Mouse (Mus musculus): Measurements from ENCODE around the gene Kmt2b.

The Kmt2b gene

GRCm38 (mm10) chr7:30599933-30600353 lies 11.4 kb upstream of the Kmt2b start:
- DNase-seq = peak; percentile 96

GRCm38 (mm10) chr7:30598786-30599185 lies 10.3 kb upstream of the Kmt2b start, which contains the start of gene Zbtb32:
Gene Zbtb32, minus strand, starts transcription at chr7:30598909.
- no peak for DNase-seq

- DNase-seq = no peak
Measured at GRCm38 (mm10) chr7:30596811-30597210, 8.3 kb upstream of the Kmt2b start.

DNA sequence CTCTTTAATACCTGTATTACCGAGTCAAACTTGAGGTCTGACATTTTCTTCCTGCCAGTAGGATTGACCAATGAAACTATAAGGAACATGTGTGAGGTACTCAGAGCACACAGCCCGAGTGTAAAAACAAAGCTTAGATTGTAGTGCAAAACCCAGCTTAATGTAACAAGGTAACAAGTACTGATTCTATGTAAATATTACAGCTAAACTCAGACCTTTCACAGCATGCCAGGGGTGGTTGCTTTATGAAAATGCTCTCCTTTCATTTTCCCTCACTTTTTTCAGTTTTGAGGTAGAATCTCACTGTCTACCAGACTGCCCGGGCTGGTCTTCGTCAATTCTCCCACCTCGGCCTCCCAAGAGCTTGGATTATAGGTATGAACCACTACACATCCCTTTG lies 7.6 kb upstream of the Kmt2b start:
- no peak for DNase-seq

GRCm38 (mm10) chr7:30594510-30595024 lies 6.0 kb upstream of the Kmt2b start:
- no peak for DNase-seq

DNA sequence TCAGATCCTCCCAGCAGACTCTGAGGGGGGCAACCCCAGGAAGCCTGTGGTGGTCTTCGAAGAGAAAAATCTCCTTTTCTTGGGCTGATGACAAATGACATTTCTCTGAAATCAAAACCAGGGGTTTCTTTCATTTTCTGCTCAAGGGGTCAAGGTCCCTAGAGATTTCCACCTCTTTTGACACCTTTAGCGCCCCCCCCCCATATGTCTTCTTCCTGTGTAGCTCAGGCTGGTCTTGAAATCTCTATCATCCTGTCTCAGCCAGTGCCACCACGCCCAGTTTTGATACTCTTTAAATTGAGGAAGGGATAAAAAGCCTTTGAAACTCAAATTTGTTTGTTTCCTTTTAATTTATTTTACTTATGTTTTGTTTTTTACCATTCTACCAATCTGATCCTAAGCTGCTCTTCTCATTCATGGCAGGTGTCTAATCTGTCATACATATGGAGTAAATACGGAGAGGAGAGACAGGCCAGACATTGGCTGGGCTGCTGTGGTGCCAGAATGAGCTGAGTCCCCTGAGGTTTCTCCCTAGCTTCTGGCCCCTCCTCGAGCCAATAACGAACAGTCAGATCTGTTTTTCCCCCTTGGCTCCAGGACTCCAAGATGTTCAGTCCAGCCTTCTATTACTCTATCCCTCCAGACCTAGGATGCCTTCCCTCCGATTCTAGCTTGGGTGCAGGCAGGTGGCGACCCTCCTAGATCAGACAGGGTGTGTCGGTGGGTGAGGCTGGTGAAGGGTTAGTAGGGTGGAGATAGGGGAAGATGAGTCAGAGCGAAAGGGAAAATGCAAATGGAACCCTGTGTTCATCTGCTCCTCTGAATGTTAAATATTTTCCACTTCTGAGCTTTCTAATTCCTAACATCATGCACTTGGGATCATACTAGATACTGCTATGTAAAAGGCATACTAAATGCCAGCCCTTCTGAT lies 5.3 kb upstream of the Kmt2b start:
- no peak for DNase-seq

DNA sequence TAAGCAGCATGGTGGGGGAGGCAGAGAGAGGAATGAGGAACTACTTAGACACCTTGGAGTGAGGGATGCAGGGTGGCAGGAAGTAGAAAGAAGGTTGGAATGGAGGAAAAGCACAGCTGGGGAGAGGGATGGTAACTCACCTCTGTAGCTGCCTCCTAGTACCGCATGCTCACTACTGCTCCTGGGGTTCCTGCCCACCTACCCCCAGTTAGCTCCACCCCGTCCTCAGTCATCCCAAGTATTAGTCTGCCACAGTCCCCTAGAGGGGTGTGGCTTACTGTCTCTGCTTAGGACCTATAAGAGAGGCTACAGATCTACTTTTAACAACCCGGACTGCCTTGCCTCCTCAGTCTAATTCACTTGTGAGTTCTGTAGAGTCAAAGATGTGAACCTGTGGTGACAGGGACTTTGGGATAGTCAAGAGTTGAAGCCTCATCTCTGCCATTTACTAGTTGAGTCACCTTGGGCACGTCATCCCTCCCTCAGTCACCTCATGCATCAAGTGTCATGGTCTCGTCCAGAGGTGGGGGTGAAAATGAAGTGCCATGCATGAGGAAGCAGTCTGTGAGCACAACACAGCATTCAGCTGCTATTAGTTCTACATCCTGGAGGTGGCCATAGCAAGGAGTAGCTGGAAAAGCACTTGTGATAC lies 4.4 kb upstream of the Kmt2b start:
- no peak for DNase-seq

DNA sequence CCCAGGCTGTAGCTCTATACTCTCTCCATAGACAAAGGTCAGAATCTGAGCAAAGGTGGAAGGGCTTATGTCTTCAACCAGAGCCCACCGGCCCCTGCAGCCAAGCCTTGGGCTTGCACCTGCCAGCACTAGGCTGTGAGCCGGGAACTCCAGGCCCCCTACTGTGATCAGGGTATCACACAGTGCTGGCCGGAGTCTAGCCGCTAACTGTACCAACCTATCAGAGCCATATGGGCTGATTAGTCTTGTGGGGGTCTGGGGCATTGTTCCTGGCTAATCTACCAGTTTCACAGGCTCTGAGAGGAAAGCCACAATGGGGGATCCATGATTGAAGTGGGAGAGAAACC lies 3.1 kb upstream of the Kmt2b start:
- DNase-seq = peak; percentile 53

DNA sequence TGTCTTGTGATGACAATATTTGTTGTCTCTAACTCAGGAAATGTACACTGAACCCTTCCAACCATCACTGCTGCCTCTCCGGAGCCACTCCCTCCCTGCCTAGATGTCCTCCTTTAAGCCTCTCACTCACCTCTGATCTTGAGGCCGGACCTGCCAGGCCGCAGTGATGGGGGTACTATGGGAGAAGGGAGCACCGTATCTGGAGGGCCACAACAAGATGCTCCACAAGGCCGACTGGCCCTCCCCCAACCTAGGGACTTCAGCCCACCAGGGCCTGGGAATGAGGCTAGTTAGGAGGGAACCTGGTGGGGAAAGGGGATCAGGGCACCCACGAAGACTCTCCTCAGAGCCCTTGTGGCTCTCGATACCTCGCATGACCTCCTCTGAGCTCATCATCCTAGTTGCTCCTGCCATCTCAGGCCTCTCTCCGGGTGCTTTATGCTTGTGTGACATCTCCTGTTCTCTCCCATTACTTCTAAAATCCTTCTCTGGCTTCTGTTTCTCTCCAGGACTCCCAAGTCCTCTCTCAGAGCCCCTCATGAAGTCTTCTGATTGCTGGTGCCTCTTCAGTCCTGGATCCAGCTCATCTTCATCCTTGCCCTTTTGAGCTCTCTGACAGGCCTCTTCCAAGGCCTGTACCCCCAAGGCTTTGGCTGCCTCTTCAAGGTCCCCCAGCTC lies 2.5 kb upstream of the Kmt2b start:
- no peak for DNase-seq

- DNase-seq = peak; percentile 93
Measured at GRCm38 (mm10) chr7:30589435-30590301, 1.1 kb upstream of the Kmt2b start.

- peak; percentile 46 for DNase-seq
Measured at GRCm38 (mm10) chr7:30587842-30588667, 471 bp downstream of the Kmt2b start.

GRCm38 (mm10) chr7:30586455-30587020 lies 2.0 kb downstream of the Kmt2b start:
- DNase-seq = no peak

DNA sequence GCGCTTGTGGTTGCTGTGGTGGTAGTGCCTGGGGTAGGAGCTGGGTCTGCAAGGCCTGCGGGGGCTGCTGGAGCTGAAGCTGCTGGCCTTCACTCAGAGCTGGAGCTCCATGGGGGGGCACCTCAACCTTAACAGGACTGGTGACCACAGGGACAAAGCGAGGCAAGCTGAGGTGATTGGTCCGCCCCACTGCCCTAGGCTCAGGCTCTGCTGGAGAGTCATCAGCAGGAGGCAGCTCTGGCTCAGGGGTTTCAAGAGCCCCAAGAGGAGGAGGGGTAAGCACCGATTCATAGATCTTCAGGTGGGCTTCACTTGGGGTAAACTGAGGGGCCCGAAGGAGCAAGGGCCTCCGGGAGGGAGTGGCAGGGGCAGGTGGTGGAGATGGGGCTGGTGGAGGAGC lies 3.4 kb downstream of the Kmt2b start:
- DNase-seq = no peak

GRCm38 (mm10) chr7:30584339-30584738 lies 4.2 kb downstream of the Kmt2b start:
- DNase-seq = no peak

DNA sequence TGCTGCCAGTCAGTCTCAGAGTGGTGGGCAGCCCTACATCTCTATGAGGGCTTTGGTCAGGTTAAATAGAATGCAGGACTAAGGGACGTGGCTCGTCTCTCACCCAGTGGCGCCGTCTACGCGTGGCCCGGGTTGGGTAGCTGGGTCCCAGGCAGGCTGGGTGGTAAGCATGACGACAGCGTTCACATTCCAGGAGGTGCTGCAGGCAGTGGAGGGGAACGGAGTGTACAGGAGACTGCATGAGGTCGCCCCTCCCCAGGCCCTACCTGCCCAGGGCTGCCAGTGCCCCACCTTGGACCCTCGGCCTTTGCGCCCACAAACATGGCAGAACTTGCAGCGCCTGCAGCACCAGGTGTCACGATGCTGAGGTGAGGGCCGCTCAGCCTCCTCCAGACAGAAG lies 7.0 kb downstream of the Kmt2b start:
- DNase-seq = no peak

DNA sequence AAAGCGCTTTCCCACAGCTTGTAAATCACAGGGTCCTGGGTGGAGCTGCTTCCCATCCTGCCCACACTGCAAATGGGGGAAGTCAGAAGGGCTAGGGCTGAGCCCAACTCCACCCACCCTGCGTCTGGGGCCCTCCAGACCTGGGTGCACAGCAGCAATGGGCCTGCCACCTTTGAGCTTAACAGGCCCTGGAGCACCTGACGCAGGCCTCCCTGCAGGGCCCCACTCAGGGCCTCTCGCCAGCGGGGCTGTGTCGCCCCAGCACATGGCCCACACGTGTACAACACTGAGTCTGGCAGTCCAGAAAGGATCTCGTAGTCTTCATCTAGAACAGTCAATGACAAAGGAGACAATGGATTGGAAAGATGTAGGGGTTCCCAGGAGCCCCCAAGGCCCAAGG lies 8.6 kb downstream of the Kmt2b start:
- no peak for DNase-seq

DNA sequence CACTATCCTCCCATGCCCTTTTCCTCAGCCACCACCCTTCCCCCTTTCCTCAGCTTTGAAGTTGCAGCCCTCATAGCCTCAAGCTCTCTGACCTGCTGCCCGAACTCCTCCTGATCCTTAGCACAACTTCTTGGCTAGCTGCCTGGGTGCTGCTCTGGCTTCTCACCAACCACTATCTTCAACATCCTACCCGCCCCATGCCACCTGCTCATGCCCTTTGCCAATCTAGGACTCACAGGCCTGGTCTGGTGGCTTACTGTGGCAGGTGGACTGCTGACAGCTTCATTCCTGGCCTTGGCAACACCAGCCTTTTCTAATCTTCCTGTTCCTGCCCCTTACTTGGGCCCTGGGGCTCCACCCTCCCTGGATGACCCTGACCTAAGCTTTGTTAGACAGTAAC lies 15.6 kb downstream of the Kmt2b start:
- no peak for DNase-seq

- DNase-seq = no peak
Measured at GRCm38 (mm10) chr7:30572389-30572788, 16.1 kb downstream of the Kmt2b start.

- DNase-seq = no peak
Measured at GRCm38 (mm10) chr7:30567555-30567954, 21.0 kb downstream of the Kmt2b start.

DNA sequence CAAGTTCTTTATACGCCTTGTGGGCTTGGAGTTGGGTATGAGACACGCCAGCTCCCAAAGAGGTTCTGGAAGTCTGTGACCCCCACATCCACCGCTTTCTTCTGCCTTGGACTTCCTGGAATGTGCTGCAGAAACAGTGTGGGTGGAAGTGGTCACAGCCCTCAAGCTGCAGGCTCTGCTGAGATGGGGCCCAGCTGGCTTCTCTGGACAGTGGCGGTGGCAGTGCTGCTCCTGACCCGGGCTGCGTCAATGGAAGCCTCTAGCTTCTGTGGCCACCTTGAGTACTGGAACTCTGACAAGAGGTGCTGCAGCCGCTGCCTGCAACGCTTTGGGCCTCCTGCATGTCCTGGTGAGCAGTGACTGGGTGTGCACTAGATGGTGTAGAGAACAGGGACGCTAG lies 22.5 kb downstream of the Kmt2b start:
- DNase-seq = no peak

DNA sequence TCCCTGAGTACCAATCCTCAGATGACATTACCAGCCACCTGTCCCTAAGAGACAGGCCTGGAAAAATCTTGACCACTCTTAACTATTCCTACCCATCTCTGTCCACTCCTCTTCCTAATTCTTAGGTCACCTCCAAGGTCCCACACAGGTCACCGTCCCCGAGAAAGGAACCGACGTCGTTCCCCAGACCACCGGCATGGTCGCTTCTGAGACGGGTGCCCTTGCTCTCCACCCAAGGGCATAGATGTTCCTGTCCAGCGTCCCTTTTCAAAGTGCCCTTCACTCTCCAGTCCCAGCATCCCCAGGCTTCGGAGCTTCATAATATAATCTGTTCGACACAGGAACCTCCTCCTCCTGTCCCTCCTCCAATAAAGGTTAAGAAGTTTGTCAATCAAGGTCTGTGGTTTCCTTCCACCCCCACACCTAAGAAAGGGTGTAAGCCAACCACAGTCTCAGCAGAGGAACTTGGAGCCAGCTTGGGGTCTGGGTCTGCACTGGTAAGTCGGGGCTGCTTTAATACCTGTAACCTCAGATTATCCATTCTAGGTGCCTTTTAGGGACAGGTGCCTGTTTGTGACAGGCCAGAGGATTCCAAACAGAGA lies 23.5 kb downstream of the Kmt2b start, which contains the start of gene Igflr1:
Gene Igflr1 (plus strand): TSS at position 458 of the 602 bp plus-strand sequence.
- DNase-seq = no peak

Measured in retina, postnatal 1 day (tissue).